Mouse (Mus musculus): ENCODE data around the gene Cyb5b. TPM values are rescaled to one million over a fixed set of nuclear protein-coding genes. Genes with fewer than 3 reads are reported as not detected.
"Not testable (repeated sequence)": the region's sequence is repeated elsewhere in the genome, so short reads cannot be mapped to it uniquely, and the experiment has no call there.

Gene Cyb5b
- total RNA-seq, 1 experiment from 2014 or later, result 40.4 TPM

GRCm38 (mm10) chr8:107212006-107212405, 61.6 kb downstream of the Cyb5b start:
- no peak for ATAC-seq (ENCODE audit: extremely low read depth, insufficient number of reproducible peaks, low FRiP score, poor library complexity, severe bottlenecking)

DNA sequence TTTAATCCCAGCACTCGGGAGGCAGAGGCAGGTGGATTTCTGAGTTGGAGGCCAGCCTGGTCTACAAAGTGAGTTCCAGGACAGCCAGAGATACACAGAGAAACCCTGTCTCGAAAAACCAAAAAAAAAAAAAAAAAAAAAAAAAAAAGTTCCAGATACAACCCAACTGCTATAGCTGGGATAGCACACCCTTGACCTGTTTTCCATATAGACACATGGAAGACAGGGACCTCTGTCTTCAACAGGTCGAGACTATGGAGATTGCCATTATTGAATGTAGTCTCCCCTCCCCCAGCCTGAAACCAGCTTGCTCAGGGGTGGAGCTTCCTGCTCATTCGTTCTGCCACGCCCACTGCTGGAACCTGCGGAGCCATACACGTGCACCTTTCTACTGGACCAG, 66.8 kb downstream of the Cyb5b start:
- not testable (repeated sequence) for ATAC-seq (ENCODE audit: extremely low read depth, insufficient number of reproducible peaks, low FRiP score, poor library complexity, severe bottlenecking)

GRCm38 (mm10) chr8:107218091-107218490, 67.7 kb downstream of the Cyb5b start:
- ATAC-seq (ENCODE audit: extremely low read depth, insufficient number of reproducible peaks, low FRiP score, poor library complexity, severe bottlenecking), result no peak

DNA sequence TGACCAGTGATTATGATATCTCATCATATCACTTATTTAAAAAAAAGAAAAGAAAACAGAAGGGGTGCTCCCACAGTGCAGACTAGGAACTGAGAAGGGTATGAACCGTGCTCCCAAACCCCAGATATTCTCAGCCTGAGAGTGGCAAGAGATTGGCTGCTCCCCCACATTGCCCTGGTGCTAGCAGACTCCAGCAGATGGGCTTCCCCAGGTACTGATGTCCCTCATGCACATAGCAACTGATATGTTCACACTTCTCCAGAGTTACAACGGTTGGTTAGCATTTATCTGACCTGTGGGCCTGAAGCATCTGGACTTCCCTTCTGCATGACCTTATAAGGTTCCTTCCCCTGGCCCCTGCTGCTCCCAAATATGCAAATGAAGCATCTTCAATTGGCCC, 68.6 kb downstream of the Cyb5b start:
- no peak for ATAC-seq (ENCODE audit: extremely low read depth, insufficient number of reproducible peaks, low FRiP score, poor library complexity, severe bottlenecking)

DNA sequence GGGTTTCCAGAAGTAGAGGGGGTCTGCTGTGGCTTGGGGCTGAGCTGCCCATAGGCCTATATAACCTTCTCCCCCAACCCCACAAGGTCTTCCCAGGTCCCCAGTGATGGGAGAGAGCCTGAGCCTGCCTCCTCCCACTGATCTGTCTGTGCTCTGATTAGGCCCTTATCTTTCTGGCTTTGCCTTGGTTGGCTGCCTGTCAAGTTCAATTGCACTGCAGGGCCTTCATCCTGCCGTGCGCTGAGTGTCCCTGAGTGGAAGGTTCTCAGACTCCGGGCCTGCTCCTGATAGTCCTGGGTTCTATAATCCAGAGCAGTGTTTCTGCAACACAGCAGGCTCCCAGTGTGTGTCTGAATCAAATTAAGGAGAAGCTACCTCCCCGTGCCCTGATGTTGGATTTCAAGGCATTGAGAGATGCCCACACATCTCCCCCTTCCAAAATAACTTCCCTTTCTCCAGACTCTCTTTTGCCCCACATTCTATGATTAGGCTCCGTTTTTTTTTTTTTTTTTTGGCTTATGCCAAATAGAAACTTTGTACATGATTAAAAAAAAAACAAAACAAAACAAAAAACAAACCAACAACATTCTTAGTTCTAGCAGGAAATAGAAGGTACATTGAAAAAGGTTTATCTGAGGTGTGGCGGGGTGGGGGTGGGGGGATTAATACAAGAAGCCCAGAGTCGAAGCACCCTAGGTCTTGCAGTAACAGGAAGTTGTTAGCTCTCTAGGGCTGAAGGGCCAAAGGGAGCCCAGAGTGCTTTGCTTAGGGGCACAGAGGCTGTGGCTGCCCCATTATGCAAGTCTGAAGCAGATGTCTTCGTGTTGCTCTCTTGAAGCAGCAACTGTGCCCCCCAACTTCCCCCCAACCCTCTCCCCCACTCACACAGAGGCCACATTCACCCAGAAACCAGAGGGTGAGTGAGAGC, 71.7 kb downstream of the Cyb5b start:
- no peak for ATAC-seq (ENCODE audit: extremely low read depth, insufficient number of reproducible peaks, low FRiP score, poor library complexity, severe bottlenecking)

DNA sequence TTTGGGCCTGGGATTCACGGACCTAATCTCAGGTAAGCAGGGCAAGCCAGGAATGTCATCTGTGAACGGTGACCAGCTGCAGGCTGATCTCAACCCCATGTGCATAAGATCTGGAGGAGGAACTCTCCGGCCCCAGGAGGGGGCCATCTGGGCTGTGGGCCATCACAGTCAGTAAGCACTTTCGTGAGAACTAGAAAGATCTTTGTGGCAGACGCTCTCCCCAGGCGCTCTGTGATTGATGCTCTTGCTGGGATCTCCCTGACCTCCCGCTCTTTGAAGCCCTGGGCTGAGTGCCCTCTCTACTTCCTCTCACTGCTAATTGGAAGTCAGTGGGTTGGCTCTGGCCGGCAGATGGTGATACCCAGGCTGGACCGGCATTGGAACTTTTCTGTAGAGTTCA, 75.7 kb downstream of the Cyb5b start:
- no peak for ATAC-seq (ENCODE audit: extremely low read depth, insufficient number of reproducible peaks, low FRiP score, poor library complexity, severe bottlenecking)

DNA sequence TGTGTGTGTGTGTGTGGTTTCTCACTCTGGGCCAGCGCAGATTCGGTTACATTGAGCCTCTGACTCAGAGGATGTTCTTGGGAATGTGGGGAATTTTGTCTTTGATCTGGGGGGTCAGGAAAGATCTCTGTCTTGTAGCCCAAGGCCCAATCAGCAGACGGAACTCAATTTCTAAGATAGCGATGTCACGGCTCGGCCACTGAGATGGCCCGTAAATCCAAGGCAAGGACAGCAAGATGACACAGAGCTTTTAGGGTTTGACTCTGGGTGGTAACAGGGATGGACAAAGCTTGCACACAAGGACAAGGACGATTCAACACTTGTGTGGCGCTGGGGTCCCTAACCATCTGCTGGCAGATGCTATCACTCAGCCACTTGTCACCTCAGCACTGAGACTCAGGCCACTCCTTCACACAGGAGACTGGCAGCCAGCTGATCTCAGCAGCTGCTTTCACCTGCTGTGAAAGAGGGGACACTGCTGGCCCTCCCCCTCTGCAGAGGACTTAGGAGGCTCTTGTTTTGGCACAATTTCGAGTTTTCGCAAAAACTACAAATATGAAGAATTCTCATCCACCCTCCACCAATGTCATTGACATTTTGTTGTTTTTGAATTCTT, 76.7 kb downstream of the Cyb5b start:
- no peak for ATAC-seq (ENCODE audit: extremely low read depth, insufficient number of reproducible peaks, low FRiP score, poor library complexity, severe bottlenecking)

- no peak for ATAC-seq (ENCODE audit: extremely low read depth, insufficient number of reproducible peaks, low FRiP score, poor library complexity, severe bottlenecking)
Observed at GRCm38 (mm10) chr8:107233251-107233650, 82.8 kb downstream of the Cyb5b start.

DNA sequence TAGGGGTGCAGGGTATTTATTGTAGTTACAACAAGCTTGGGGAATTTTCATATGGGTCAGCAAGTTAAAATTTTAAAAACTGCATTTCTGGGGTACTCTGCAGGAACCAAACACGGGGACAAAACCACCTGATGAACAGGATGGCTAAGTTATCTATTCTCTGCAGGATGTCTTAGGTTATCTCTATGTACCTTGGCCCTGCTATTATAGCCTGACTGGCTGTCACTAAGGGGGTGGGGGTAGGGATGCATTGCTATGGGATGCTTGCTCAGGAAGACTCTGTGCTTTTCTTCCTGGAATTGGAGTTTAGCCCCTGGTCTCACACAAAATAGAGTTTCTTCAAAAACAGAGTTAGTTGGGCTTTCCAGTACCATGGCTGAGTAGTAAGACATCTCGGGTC, 83.3 kb downstream of the Cyb5b start:
- no peak for ATAC-seq (ENCODE audit: extremely low read depth, insufficient number of reproducible peaks, low FRiP score, poor library complexity, severe bottlenecking)

Other genes starting within 250 kb of the Cyb5b start
- gene Sntb2, start 214.9 kb upstream of the Cyb5b start, total RNA-seq (2017), result 19.8 and 25.8 TPM in 2 replicates
- gene Vps4a, start 119.4 kb upstream of the Cyb5b start, total RNA-seq (2017), result 39.0 and 42.0 TPM in 2 replicates
- gene Pdf, start 102.0 kb upstream of the Cyb5b start, total RNA-seq (2017), result 18.9 and 22.1 TPM in 2 replicates
- gene Cog8, start 94.0 kb upstream of the Cyb5b start, total RNA-seq (2017), result 27.3 and 29.6 TPM in 2 replicates
- 15.5 and 16.4 TPM in 2 replicates for gene Nip7, start 93.8 kb upstream of the Cyb5b start, total RNA-seq (2017)
- not detected in 2 replicates for gene Tmed6, start 85.0 kb upstream of the Cyb5b start, total RNA-seq (2017)
- 27.8 and 30.0 TPM in 2 replicates for gene Terf2, start 54.1 kb upstream of the Cyb5b start, total RNA-seq (2017)
- gene Nfat5, start 142.8 kb downstream of the Cyb5b start, total RNA-seq (2017), result 80.1 and 105 TPM in 2 replicates

All from neutrophil, adult 5-6 weeks (primary cell).